Mouse (Mus musculus): ENCODE measurements around the gene Dnajb7.
A peak's percentile ranks its signal among the peaks of the same experiment; 100 is the strongest.

Gene Dnajb7

DNA sequence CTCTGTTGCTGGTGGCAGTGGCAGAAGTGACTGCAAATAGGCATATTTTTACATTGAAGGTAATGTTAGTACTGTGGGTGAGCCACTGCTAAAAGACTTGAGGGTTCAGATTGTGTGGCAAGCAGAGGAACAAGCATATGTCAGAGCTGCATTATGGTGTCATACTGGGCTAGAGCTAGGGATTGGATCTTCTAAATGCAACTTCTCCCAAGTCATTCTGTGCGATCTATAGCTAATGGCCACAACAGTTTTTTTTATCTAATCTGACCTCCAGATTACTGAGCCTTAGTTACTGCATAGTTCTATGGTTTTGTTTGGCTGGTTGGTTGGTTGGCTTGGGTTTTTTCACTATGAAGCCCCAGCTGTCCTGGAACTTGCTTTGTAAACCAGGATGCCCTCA is at the start of gene Dnajb7:
Gene Dnajb7 (minus strand): TSS at position 101 of the 400 bp plus-strand sequence.
- no peak for DNase-seq

GRCm38 (mm10) chr15:81448463-81448862 is 40.4 kb upstream of the Dnajb7 start:
- DNase-seq, result peak in 1 of 2 experiments; percentile 82

DNA sequence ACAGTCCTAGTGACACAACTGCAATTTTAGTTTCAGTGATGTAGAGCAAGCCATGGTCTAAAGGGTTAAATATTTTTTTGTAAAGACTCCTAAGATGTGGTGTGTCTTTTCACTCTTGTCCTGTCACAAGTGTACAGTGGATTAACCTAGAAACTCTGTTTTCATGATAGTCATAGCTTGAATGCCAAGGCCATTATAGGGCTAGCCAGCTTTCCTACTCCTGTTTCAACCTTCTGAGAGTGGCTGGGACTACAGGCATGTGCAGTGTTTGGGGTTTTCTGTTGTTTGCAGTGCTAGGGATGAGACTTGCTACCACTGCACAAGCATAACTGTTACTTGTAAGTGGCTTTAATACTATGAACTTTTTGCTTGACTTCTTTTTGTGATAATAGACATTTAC is 31.1 kb upstream of the Dnajb7 start:
- DNase-seq, result no peak

GRCm38 (mm10) chr15:81438345-81438744 is 30.2 kb upstream of the Dnajb7 start:
- DNase-seq, result no peak

GRCm38 (mm10) chr15:81431195-81431594 is 23.1 kb upstream of the Dnajb7 start:
- no peak for DNase-seq

GRCm38 (mm10) chr15:81427947-81428346 is 19.8 kb upstream of the Dnajb7 start:
- no peak for DNase-seq

DNA sequence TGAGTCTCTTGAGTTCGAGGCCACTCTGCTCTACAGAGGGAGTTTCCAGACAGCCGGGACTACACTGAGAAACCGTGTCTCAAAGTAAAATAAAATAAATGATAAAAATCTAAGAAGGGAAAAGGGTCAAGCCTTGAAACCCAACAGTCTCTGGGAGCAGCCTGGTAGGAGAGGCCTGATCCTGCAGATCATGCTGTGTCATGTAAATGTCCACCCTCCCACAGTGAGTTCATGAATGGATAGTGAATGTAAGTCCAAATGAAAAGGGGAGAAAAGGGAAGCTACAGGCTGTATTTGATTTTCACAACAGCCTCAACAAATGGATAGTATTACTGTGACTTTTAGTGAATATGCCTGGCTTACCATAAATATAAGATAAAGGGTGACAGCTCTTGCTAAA is 17.2 kb upstream of the Dnajb7 start:
- DNase-seq, result no peak

DNA sequence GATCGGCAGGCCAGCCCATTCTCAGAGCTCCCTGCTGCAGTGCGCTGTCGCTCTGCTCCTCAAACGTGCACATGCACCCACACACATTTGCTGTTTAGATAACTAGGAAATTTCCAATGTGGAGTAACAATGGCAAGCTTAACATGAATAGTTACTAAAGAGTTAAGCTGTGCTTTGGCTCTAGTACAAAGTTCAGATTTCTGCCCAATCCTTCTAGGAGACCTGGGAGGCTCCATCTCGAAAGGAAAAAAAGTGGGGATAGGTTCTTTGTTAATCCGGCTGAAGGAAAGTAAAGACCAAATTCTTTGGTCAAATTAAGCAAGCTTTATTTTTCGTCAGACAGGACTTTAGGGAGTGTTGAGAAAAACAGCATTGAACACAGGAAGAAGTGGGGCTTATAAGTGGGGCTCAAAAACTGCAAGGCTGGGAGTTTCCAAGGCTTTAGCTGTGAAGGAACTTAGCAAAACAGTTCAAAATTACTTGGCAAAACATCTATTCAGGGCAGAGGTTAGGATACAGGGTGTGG is 14.1 kb upstream of the Dnajb7 start:
- peak; percentile 20 to 40 for DNase-seq

- peak; percentile 26 to 39 for DNase-seq
Observed at GRCm38 (mm10) chr15:81421454-81421853, 13.4 kb upstream of the Dnajb7 start.

DNA sequence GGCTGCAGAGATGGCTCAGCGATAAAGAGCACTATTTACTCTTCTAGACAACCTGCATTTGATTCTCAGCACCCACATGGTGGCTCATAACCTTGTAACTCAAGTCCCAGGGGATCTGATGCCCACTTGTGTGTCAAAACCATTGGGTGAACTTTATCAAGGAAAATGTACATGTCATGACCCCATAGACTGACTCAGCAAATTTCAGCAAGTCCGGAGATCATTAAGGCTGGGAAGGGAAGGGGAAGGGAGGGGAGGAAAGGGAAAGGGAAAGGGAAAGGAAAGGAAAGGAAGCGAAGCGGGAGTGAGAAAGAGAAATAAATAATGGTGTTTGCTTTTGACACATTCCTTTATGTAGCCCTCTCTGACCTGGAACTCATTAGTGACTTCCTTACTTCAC is 10.0 kb upstream of the Dnajb7 start:
- no peak for DNase-seq

DNA sequence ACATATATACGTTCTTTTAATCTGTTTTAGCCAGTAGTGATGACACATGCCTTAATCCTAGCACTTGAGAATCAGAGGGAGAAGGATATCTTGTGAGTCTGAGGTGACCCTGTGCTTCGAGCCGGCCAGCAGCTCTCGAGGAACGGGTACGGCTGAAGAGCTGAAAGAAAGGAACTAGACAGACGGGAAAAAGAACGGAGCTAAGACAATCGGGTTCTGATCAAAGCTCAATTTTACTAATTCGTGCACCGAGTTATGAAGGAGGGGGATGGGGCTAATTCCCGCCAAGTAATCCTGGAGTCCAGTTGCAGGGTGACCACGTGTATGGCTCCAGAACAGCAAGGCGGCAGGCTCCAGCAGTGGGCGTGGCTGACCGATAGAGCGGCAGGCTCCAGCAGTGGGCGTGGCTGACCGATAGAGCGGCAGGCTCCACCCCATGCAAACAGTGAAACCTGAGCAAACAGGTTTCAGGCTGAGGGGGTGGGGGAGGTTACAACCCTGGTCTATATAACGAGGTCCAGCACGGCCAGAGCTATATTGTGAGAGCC is 8.7 kb upstream of the Dnajb7 start:
- peak; percentile 81 to 91 for DNase-seq

GRCm38 (mm10) chr15:81405008-81405407 is 3.1 kb downstream of the Dnajb7 start:
- DNase-seq, result no peak

DNA sequence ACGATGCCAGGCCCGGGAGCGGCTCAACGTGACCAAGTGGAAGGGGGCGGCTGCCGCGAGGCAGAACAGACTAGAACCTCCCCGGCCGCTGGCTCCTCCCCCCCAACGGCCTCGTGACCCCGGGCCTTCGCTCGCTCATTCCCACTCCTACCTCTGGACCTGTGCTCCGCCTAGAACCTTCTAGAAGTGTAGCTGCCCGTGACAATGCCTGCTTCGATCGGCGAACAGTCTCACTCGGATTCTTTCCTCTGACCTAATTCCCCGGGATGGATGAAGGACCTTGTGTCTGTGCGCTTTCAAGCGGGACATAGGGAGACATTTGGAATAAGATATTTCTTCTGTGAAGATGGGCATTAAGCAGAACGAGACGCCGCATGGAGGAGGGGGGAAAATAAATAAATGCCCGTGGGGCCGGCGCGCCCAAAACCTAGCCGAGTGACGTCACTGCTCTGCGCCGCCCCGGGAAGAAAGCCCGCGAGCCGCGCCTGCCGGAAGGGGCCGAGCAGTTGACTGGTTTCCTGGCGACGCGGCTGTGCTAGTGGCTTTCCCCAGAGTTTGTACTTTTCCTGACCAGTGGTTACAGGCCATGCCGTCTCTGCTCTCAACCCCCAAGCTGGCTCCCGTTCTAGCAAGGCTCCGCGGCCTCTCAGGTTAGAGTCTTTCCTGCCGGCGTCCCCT is 8.3 kb downstream of the Dnajb7 start, which contains the start of the genes St13 and Xpnpep3:
Gene St13 (minus strand): TSS at position 440 of the 678 bp plus-strand sequence.
Gene Xpnpep3 (plus strand): TSS at position 501 of the 678 bp plus-strand sequence.
- peak; percentile 98 to 99 for DNase-seq

GRCm38 (mm10) chr15:81399297-81399637 is 8.8 kb downstream of the Dnajb7 start:
- DNase-seq, result no peak

GRCm38 (mm10) chr15:81398189-81398588 is 9.9 kb downstream of the Dnajb7 start:
- no peak for DNase-seq

DNA sequence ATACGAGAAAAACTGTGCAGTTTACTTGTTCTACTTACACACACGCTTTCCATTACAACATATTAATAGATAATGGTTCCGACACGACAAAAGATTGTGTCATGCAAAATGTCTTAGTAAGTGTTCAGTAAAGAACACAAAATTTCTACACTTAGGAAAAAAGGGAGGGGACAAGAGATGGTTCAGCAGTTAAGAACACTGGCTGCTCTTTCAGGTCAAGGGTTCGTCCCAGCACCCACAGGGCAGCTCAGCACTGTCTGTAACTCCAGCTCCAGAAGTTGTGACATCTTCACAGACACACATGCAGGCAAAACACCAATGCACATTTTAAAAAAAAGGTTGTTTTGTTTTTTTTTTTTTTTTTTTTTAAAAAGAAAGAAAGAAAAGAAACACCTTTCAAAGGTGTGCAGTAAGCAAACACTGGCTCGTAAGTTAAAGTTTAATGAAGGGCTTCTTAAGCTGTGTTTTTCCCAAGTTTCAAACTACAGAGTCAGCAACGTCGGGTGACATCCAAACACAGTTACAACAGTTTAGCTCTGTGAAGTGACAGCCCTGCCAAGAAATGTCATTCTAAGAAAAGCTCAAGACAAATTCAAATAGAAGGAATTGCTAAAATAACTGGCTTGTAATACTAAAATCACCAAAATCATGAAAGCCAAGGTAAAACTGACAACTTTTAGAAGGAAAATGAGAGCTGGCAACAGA is 13.7 kb downstream of the Dnajb7 start:
- DNase-seq, result peak; percentile 37 to 80

DNA sequence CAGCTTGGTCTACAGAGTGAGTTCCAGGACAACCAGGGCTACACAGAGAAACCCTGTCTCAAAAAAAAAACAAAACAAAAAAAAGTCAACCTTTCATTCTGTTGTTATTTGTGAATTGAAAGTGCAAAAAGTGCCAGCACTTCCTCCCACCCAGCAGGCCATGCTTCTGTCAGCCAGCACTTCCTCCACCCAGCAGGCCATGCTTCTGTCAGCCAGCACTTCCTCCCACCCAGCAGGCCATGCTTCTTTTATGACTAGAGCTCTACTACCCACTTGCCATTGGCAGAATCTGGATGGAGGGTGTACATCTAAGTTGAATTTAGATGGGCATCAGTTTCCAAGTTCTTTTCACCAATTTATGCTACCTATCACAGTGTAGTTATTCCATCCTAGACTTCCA is 15.1 kb downstream of the Dnajb7 start:
- peak in 1 of 2 experiments; percentile 49 for DNase-seq

DNA sequence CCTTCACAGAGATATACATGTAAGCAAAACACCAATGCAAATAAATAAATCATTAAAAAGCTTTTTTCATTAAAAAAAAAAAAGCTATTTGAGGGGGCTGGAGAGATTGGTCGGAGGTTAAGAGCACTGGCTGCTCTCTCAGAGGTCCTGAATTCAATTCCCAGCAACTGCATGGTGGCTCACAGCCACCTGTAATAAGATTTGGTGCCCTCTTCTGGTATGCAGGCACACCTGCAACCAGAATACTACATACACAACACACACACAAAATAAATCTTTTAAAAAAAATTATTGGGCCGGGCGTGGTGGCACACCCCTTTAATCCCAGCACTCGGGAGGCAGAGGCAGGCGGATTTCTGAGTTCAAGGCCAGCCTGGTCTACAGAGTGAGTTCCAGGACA is 21.8 kb downstream of the Dnajb7 start:
- no peak for DNase-seq

- no peak for DNase-seq
Observed at GRCm38 (mm10) chr15:81378845-81379244, 29.3 kb downstream of the Dnajb7 start.

GRCm38 (mm10) chr15:81374621-81375020 is 33.5 kb downstream of the Dnajb7 start:
- DNase-seq, result no peak

DNA sequence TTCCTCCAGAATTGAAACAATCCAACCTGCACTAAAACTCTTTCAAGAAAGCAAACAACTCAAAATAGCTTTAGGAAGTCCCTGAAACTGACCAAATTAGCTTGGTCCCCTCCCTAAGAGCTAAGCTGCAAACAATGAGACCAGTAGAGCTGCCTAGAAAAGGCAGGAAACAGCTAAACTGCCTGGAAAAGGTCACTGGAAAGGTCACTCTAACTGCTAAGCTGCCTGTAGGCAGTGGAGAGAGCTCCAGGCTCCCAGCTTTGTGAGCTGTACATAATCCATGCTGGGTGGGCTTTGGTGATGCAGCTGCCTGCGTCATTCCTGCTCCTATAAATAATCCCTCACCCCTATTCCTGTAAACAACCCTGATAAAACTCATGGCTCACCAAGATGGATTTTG is 37.7 kb downstream of the Dnajb7 start:
- no peak for DNase-seq

DNA sequence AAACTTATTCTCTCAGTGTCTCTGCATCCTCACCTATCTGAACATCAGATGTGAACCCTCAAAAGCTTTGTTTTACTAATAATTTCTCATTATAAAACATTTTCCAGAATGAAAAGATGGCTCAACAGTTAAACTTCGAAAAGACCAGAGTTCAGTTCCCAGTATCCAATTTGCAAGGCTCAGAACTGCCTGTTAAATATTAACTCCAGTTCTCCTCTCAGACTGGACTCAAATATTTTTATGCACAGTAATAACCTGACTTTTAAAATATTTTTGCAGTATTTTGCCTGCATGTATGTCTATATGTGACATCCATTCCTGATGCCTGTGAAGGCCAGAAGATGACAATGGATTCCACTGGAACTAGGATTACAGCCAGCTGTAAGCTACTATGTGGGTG is 39.5 kb downstream of the Dnajb7 start:
- DNase-seq, result no peak

DNA sequence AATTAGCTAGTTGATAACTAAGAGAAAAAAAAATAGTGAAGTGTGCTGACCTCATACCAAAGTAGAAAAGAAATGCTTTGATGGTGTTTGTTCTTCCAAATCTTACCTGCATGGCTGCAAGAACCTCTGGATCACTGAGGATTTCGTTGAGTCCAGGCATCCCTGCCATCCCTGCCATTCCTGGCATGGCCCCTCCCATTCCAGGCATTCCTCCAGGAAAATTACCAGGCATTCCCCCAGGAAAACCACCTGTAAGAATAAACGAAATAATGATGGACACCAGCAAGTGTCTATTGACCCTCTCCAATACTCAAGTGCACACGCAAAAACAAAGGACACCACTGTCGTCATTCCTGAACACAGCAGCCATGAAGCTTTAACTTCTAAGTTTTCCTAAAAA is 41.9 kb downstream of the Dnajb7 start:
- peak in 1 of 2 experiments; percentile 45 for DNase-seq

GRCm38 (mm10) chr15:81365246-81365645 is 42.9 kb downstream of the Dnajb7 start:
- peak in 1 of 2 experiments; percentile 43 for DNase-seq

All from kidney, postnatal 25 days (tissue).